Mouse (Mus musculus) G1E (cell line): Measurements from ENCODE around the gene Tnpo3. TPM values are rescaled to one million over a fixed set of nuclear protein-coding genes. Genes with fewer than 3 reads are reported as not detected.

Experiments used
- ATAC-seq: 2 replicates; pipeline ENCODE4 v1.8.0; 2016; ENCODE audit warnings: mild to moderate bottlenecking; ENCODE audit not compliant: insufficient number of reproducible peaks, poor library complexity, low FRiP score, severe bottlenecking; ENCODE audit errors: extremely low read depth
- DNase-seq: peaks from one replicate; pipeline ENCODE4 v3.0.0; 2012; ENCODE audit warnings: low spot score
- H3K27me3 ChIP-seq: 2 replicates; pipeline ENCODE4 v1.6.1; 2012; ENCODE audit warnings: mild to moderate bottlenecking, low read length, inconsistent platforms; ENCODE audit not compliant: insufficient read depth
- H3K36me3 ChIP-seq: replicated peaks from 2 replicates; pipeline ENCODE3; 2012; ENCODE audit warnings: mild to moderate bottlenecking, inconsistent platforms
- H3K4me1 ChIP-seq: 2 replicates; pipeline ENCODE4 v1.6.1; 2012; ENCODE audit warnings: low read depth, low read length, inconsistent platforms, mixed read lengths; ENCODE audit not compliant: insufficient read depth
- H3K4me3 ChIP-seq: 2 replicates; pipeline ENCODE4 v1.5.1; 2012; ENCODE audit warnings: low read depth, mild to moderate bottlenecking, inconsistent platforms, low read length, moderate library complexity, mixed read lengths
- H3K9me3 ChIP-seq: replicated peaks from 2 replicates; pipeline ENCODE4 v1.6.1; 2012; ENCODE audit warnings: inconsistent platforms
- CTCF ChIP-seq: IDR thresholded peaks from 2 replicates; pipeline ENCODE4 v1.5.1; 2012; ENCODE audit warnings: low read depth, low read length, inconsistent platforms, mixed read lengths
- GATA1 ChIP-seq: IDR thresholded peaks from 2 replicates; pipeline ENCODE4 v1.6.1; 2012; ENCODE audit warnings: borderline replicate concordance, low read length, inconsistent platforms, mixed read lengths
- GATA2 ChIP-seq: IDR thresholded peaks from 2 replicates; pipeline ENCODE4 v1.6.1; 2012; ENCODE audit warnings: low read depth, low read length, inconsistent platforms, borderline replicate concordance
- POLR2AphosphoS5 ChIP-seq: IDR thresholded peaks from 2 replicates; pipeline ENCODE4 v1.6.1; 2012; ENCODE audit warnings: low read depth, low read length, inconsistent platforms; ENCODE audit not compliant: insufficient replicate concordance
- TAL1 ChIP-seq: conservative IDR thresholded peaks from 2 replicates; pipeline ENCODE4 v1.6.1; 2012; ENCODE audit warnings: low read depth, low read length, inconsistent platforms, mixed read lengths
- polyA plus RNA-seq: library from polyadenylated mRNA; stranded (reverse); fragments of >175 nt; gene quantifications from 2 replicates; pipeline ENCODE4 v1.2.3, GENCODE M21; 2012
- total RNA-seq, 2 experiments: library from RNA; stranded (forward) in 1 of 2; stranded (reverse) in 1 of 2; fragments of 200-1000 nt in 1 of 2; fragments of >200 nt in 1 of 2; fragmentation: Nextera tagmentation in 1 of 2; gene quantifications; 2 replicates each; pipeline ENCODE4 v1.2.3; 2014 to 2017

Tnpo3 gene
- total and polyA plus RNA-seq, 3 experiments: 63.5 to 156 (median 93.2) TPM

- no peak overlapping the region for H3K4me3 ChIP-seq
- H3K9me3 ChIP-seq: no peaks in the 10 kb centered on the region
- DNase-seq: no peak
- H3K36me3 ChIP-seq: no peaks in the 10 kb centered on the region
- TF ChIP-seq GATA1 (no peak), CTCF (no peak), POLR2AphosphoS5 (no peak), TAL1 (no peak), GATA2 (no peak)
- peaks cover 19% of the 10 kb centered on the region for H3K4me1 ChIP-seq
- peaks cover 47% of the 10 kb centered on the region for H3K27me3 ChIP-seq
- ATAC-seq: no peak
These were observed 109.5 kb downstream of the Tnpo3 start for GRCm38 (mm10) chr6:29500177-29500576.

GRCm38 (mm10) chr6:29497791-29498190, 111.9 kb downstream of the Tnpo3 start:
- Histone ChIP-seq H3K4me3 (no peak overlapping the region), H3K36me3 (no peaks in the 10 kb centered on the region), H3K27me3 (peaks cover 43% of the 10 kb centered on the region), H3K4me1 (peaks cover 19% of the 10 kb centered on the region), H3K9me3 (no peaks in the 10 kb centered on the region)
- no peak for TF ChIP-seq GATA2
- no peak for TF ChIP-seq POLR2AphosphoS5
- TF ChIP-seq GATA1: no peak
- no peak for TF ChIP-seq CTCF
- no peak for TF ChIP-seq TAL1
- ATAC-seq (no peak), DNase-seq (no peak)

GRCm38 (mm10) chr6:29496270-29496669, 113.4 kb downstream of the Tnpo3 start:
- no peak overlapping the region for H3K4me3 ChIP-seq
- TF ChIP-seq GATA1: no peak
- no peak for TF ChIP-seq TAL1
- no peak for TF ChIP-seq CTCF
- TF ChIP-seq POLR2AphosphoS5: no peak
- no peak for TF ChIP-seq GATA2
- H3K27me3 ChIP-seq: peaks cover 46% of the 10 kb centered on the region
- H3K9me3 ChIP-seq: no peaks in the 10 kb centered on the region
- H3K4me1 ChIP-seq: peaks cover 16% of the 10 kb centered on the region
- no peaks in the 10 kb centered on the region for H3K36me3 ChIP-seq
- no peak for DNase-seq
- no peak for ATAC-seq

GRCm38 (mm10) chr6:29494101-29494500, 115.6 kb downstream of the Tnpo3 start:
- no peak for DNase-seq
- H3K9me3 ChIP-seq: no peaks in the 10 kb centered on the region
- TF ChIP-seq GATA2 (no peak), POLR2AphosphoS5 (no peak), GATA1 (no peak), CTCF (no peak), TAL1 (no peak)
- ATAC-seq: no peak
- H3K4me3 ChIP-seq: no peak overlapping the region
- H3K36me3 ChIP-seq: no peaks in the 10 kb centered on the region
- H3K4me1 ChIP-seq: peaks cover 5% of the 10 kb centered on the region; the same call in 1 of the 2 replicates
- H3K27me3 ChIP-seq: peaks cover 60% of the 10 kb centered on the region

Other genes starting within 250 kb of the Tnpo3 start
- gene Opn1sw, start 221.4 kb downstream of the Tnpo3 start, total RNA-seq (2014; fragmentation: Nextera tagmentation): not detected in 2 replicates
- gene Opn1sw, start 221.4 kb downstream of the Tnpo3 start, total RNA-seq (2017): 0.27 TPM in 1 of 2 replicates, not detected in the other
- gene Opn1sw, start 221.4 kb downstream of the Tnpo3 start, polyA plus RNA-seq: not detected in 2 replicates
- not detected in 2 replicates for gene Ccdc136, start 213.6 kb downstream of the Tnpo3 start, total RNA-seq (2014; fragmentation: Nextera tagmentation)
- gene Ccdc136, start 213.6 kb downstream of the Tnpo3 start, total RNA-seq (2017): 0.11 and 0.23 TPM in 2 replicates
- gene Ccdc136, start 213.6 kb downstream of the Tnpo3 start, polyA plus RNA-seq: 0.02 and 0.04 TPM in 2 replicates
- 0.15 and 0.24 TPM in 2 replicates for gene Flnc, start 176.6 kb downstream of the Tnpo3 start, total RNA-seq (2014; fragmentation: Nextera tagmentation)
- gene Flnc, start 176.6 kb downstream of the Tnpo3 start, total RNA-seq (2017): 0.11 and 0.17 TPM in 2 replicates
- 0.36 and 0.51 TPM in 2 replicates for gene Flnc, start 176.6 kb downstream of the Tnpo3 start, polyA plus RNA-seq
- 138 and 150 TPM in 2 replicates for gene Atp6v1f, start 142.2 kb downstream of the Tnpo3 start, total RNA-seq (2014; fragmentation: Nextera tagmentation)
- gene Atp6v1f, start 142.2 kb downstream of the Tnpo3 start, total RNA-seq (2017): 201 and 265 TPM in 2 replicates
- 270 and 339 TPM in 2 replicates for gene Atp6v1f, start 142.2 kb downstream of the Tnpo3 start, polyA plus RNA-seq
- 1.6 TPM in 1 of 2 replicates, not detected in the other for gene Atp6v1fnb, start 138.4 kb downstream of the Tnpo3 start, total RNA-seq (2014; fragmentation: Nextera tagmentation)
- 0.46 and 1.3 TPM in 2 replicates for gene Atp6v1fnb, start 138.4 kb downstream of the Tnpo3 start, total RNA-seq (2017)
- 0.13 TPM in 1 of 2 replicates, not detected in the other for gene Atp6v1fnb, start 138.4 kb downstream of the Tnpo3 start, polyA plus RNA-seq
- 1.7 TPM in 1 of 2 replicates, not detected in the other for gene Kcp, start 101.9 kb downstream of the Tnpo3 start, total RNA-seq (2014; fragmentation: Nextera tagmentation)
- 0.06 and 0.22 TPM in 2 replicates for gene Kcp, start 101.9 kb downstream of the Tnpo3 start, total RNA-seq (2017)
- gene Kcp, start 101.9 kb downstream of the Tnpo3 start, polyA plus RNA-seq: 0.30 and 0.44 TPM in 2 replicates
- gene Irf5, start 83.3 kb downstream of the Tnpo3 start, total RNA-seq (2014; fragmentation: Nextera tagmentation): 3.3 and 3.8 TPM in 2 replicates
- 5.6 and 6.4 TPM in 2 replicates for gene Irf5, start 83.3 kb downstream of the Tnpo3 start, total RNA-seq (2017)
- gene Irf5, start 83.3 kb downstream of the Tnpo3 start, polyA plus RNA-seq: 10.0 and 12.2 TPM in 2 replicates
- 56.6 and 80.8 TPM in 2 replicates for gene Tspan33, start 84.3 kb upstream of the Tnpo3 start, total RNA-seq (2014; fragmentation: Nextera tagmentation)
- 33.2 and 38.4 TPM in 2 replicates for gene Tspan33, start 84.3 kb upstream of the Tnpo3 start, total RNA-seq (2017)
- 33.9 and 35.9 TPM in 2 replicates for gene Tspan33, start 84.3 kb upstream of the Tnpo3 start, polyA plus RNA-seq
- gene Smo, start 125.6 kb upstream of the Tnpo3 start, total RNA-seq (2014; fragmentation: Nextera tagmentation): 72.7 and 87.2 TPM in 2 replicates
- 42.0 and 46.9 TPM in 2 replicates for gene Smo, start 125.6 kb upstream of the Tnpo3 start, total RNA-seq (2017)
- gene Smo, start 125.6 kb upstream of the Tnpo3 start, polyA plus RNA-seq: 47.8 and 58.8 TPM in 2 replicates
- gene Ahcyl2, start 158.1 kb upstream of the Tnpo3 start, total RNA-seq (2014; fragmentation: Nextera tagmentation): 44.7 and 45.0 TPM in 2 replicates
- gene Ahcyl2, start 158.1 kb upstream of the Tnpo3 start, total RNA-seq (2017): 76.1 and 81.5 TPM in 2 replicates
- 21.7 and 38.8 TPM in 2 replicates for gene Ahcyl2, start 158.1 kb upstream of the Tnpo3 start, polyA plus RNA-seq